Mouse (Mus musculus): Measurements from ENCODE around the gene Trpm6. TPM values are rescaled to one million over a fixed set of nuclear protein-coding genes. Genes with fewer than 3 reads are reported as not detected.

Trpm6 gene
- total RNA-seq, 4 experiments from 2014 or later = 0.34 to 0.46 (median 0.43) TPM

- DNase-seq (ENCODE audit: low spot score in 2 of 2) = no peak
These were observed 21.3 kb downstream of the Trpm6 start for GRCm38 (mm10) chr19:18771048-18771447.

- no peak for DNase-seq (ENCODE audit: low spot score in 2 of 2)
These were observed 21.8 kb downstream of the Trpm6 start for GRCm38 (mm10) chr19:18771561-18771960.

GRCm38 (mm10) chr19:18772888-18773488, 23.2 kb downstream of the Trpm6 start:
- no peak for DNase-seq (ENCODE audit: low spot score in 2 of 2)

GRCm38 (mm10) chr19:18774085-18774484, 24.3 kb downstream of the Trpm6 start:
- DNase-seq (ENCODE audit: low spot score in 2 of 2) = no peak

- DNase-seq (ENCODE audit: low spot score in 2 of 2) = no peak
These were observed 49.9 kb downstream of the Trpm6 start for GRCm38 (mm10) chr19:18799646-18800045.

GRCm38 (mm10) chr19:18811264-18811663, 61.5 kb downstream of the Trpm6 start:
- no peak for DNase-seq (ENCODE audit: low spot score in 2 of 2)

GRCm38 (mm10) chr19:18815170-18815569, 65.4 kb downstream of the Trpm6 start:
- DNase-seq (ENCODE audit: low spot score in 2 of 2) = no peak

- DNase-seq (ENCODE audit: low spot score in 2 of 2) = no peak
These were observed 67.6 kb downstream of the Trpm6 start for GRCm38 (mm10) chr19:18817425-18817824.

- no peak for DNase-seq (ENCODE audit: low spot score in 2 of 2)
These were observed 78.8 kb downstream of the Trpm6 start for GRCm38 (mm10) chr19:18828601-18829000.

GRCm38 (mm10) chr19:18831196-18831595, 81.4 kb downstream of the Trpm6 start:
- DNase-seq (ENCODE audit: low spot score in 2 of 2) = no peak

GRCm38 (mm10) chr19:18834971-18835370, 85.2 kb downstream of the Trpm6 start:
- peak in 1 of 2 experiments; percentile 49 for DNase-seq (ENCODE audit: low spot score in 2 of 2)

- DNase-seq (ENCODE audit: low spot score in 2 of 2) = no peak
These were observed 92.2 kb downstream of the Trpm6 start for GRCm38 (mm10) chr19:18841789-18842562.

GRCm38 (mm10) chr19:18842626-18843025, 92.8 kb downstream of the Trpm6 start:
- DNase-seq (ENCODE audit: low spot score in 2 of 2) = no peak

- DNase-seq (ENCODE audit: low spot score in 2 of 2) = no peak
These were observed 96.6 kb downstream of the Trpm6 start for GRCm38 (mm10) chr19:18846336-18846735.

- DNase-seq (ENCODE audit: low spot score in 2 of 2) = no peak
These were observed 118.5 kb downstream of the Trpm6 start for GRCm38 (mm10) chr19:18868311-18868710.

- no peak for DNase-seq (ENCODE audit: low spot score in 2 of 2)
These were observed 123.2 kb downstream of the Trpm6 start for GRCm38 (mm10) chr19:18872792-18873569.

GRCm38 (mm10) chr19:18873709-18874644, 124.2 kb downstream of the Trpm6 start:
- no peak for DNase-seq (ENCODE audit: low spot score in 2 of 2)

GRCm38 (mm10) chr19:18879264-18879663, 129.5 kb downstream of the Trpm6 start:
- no peak for DNase-seq (ENCODE audit: low spot score in 2 of 2)

- no peak for DNase-seq (ENCODE audit: low spot score in 2 of 2)
These were observed 131.4 kb downstream of the Trpm6 start for GRCm38 (mm10) chr19:18881162-18881561.

GRCm38 (mm10) chr19:18887646-18888407, 138.0 kb downstream of the Trpm6 start:
- no peak for DNase-seq (ENCODE audit: low spot score in 2 of 2)
